Mouse (Mus musculus) heart, postnatal 0 days (tissue): ENCODE results near the gene Unc119. TPM values are rescaled to one million over a fixed set of nuclear protein-coding genes. Genes with fewer than 3 reads are reported as not detected.

Source experiments
- ATAC-seq: fragments of 200-750 bp; cut with Nextera tagmentation; 2 replicates; pipeline ENCODE4 v1.8.0; 2017; ENCODE audit warnings: low read depth, moderate number of reproducible peaks, moderate library complexity; ENCODE audit not compliant: insufficient read depth
- DNase-seq: peaks from one replicate; pipeline ENCODE4 v3.0.0-alpha.2; 2016; ENCODE audit warnings: low spot score
- H3K27ac ChIP-seq: fragments of 300-500 bp; sonication (generic); 2 replicates; pipeline ENCODE4 v1.5.1; 2014; ENCODE audit warnings: low read depth, mild to moderate bottlenecking
- H3K27me3 ChIP-seq: fragments of 300-500 bp; sonication (generic); 2 replicates; pipeline ENCODE4 v1.6.1; 2014; ENCODE audit warnings: low read length, mixed read lengths; ENCODE audit not compliant: control insufficient read depth, insufficient read depth
- H3K36me3 ChIP-seq: fragments of 300-500 bp; sonication (generic); replicated peaks from 2 replicates; pipeline ENCODE4 v1.6.1; 2014; ENCODE audit warnings: low read length, mixed read lengths; ENCODE audit not compliant: control insufficient read depth, insufficient read depth
- H3K4me1 ChIP-seq: fragments of 300-500 bp; sonication (generic); 2 replicates; pipeline ENCODE4 v1.6.1; 2014; ENCODE audit warnings: antibody characterized with exemption; ENCODE audit not compliant: control insufficient read depth, insufficient read depth
- H3K4me2 ChIP-seq: fragments of 300-500 bp; sonication (generic); 2 replicates; pipeline ENCODE4 v1.6.1; 2014; ENCODE audit warnings: low read depth, mild to moderate bottlenecking, low read length, moderate library complexity
- H3K4me3 ChIP-seq: fragments of 300-500 bp; sonication (generic); 2 replicates; pipeline ENCODE4 v1.5.1; 2014; ENCODE audit warnings: low read depth, low read length
- H3K9ac ChIP-seq: fragments of 300-500 bp; sonication (generic); replicated peaks from 2 replicates; pipeline ENCODE4 v1.6.1; 2014; ENCODE audit warnings: low read depth, low read length, mixed read lengths
- H3K9me3 ChIP-seq: fragments of 300-500 bp; sonication (generic); replicated peaks from 2 replicates; pipeline ENCODE4 v1.6.1; 2016; ENCODE audit warnings: low read length; ENCODE audit not compliant: control insufficient read depth
- CTCF ChIP-seq: IDR thresholded peaks from 2 replicates; pipeline ENCODE4 v1.5.1; 2016; ENCODE audit warnings: antibody characterized with exemption, control low read depth, low read depth
- EP300 ChIP-seq: IDR thresholded peaks from 2 replicates; pipeline ENCODE4 v1.6.1; 2016; ENCODE audit warnings: antibody characterized with exemption, low read depth
- WGBS: fragments of 180-500 bp; shearing (Covaris S2); extraction: QIAGEN DNeasy Blood & Tissue Kit; methylation state at CpG from one replicate; pipeline ENCODE4 v1.1.7; 2014; 5-methylcytosine and 5-hydroxymethylcytosine counted together
- polyA plus RNA-seq: library from polyadenylated mRNA; unstranded; fragments of >200 nt; fragmentation: Nextera tagmentation; extraction: Ambion mirVana; gene quantifications from 2 replicates; pipeline ENCODE4 v1.2.1, GENCODE M21; 2015
- total RNA-seq: library from RNA; depleted of rRNA; stranded (reverse); fragments of >200 nt; gene quantifications from 2 replicates; pipeline ENCODE4 v1.2.3, GENCODE M21; 2014; ENCODE audit warnings: low replicate concordance

Unc119 gene
- total and polyA plus RNA-seq, 2 experiments from 2014 or later: 20.9 to 57.3 TPM

- H3K9me3 ChIP-seq: no peaks in the 10 kb centered on the region
- H3K4me1 ChIP-seq: peaks cover 27% of the 10 kb centered on the region
- H3K27me3 ChIP-seq: no peaks in the 10 kb centered on the region
- no peak overlapping the region for H3K27ac ChIP-seq
- DNase-seq: no peak
- peaks cover 21% of the 10 kb centered on the region for H3K36me3 ChIP-seq
- H3K4me3 ChIP-seq: no peak overlapping the region
- no peak for ATAC-seq
- H3K9ac ChIP-seq: no peak overlapping the region
- TF ChIP-seq EP300: no peak
- TF ChIP-seq CTCF: no peak
- no peak overlapping the region; the same call in 1 of the 2 replicates for H3K4me2 ChIP-seq
- WGBS: 72% methylated on average over 15 of the region's 15 CpGs
Observed at GRCm38 (mm10) chr11:78324000-78324785, 19.1 kb upstream of the Unc119 start.

GRCm38 (mm10) chr11:78324965-78325364, 18.3 kb upstream of the Unc119 start:
- Histone ChIP-seq H3K27me3 (no peaks in the 10 kb centered on the region), H3K9ac (no peak overlapping the region), H3K4me1 (peaks cover 28% of the 10 kb centered on the region), H3K4me3 (no peak overlapping the region), H3K27ac (no peak overlapping the region), H3K36me3 (peaks cover 16% of the 10 kb centered on the region; the same call in 1 of the 2 replicates), H3K9me3 (no peaks in the 10 kb centered on the region), H3K4me2 (no peak overlapping the region)
- DNase-seq: no peak
- 91% methylated on average over 12 of the region's 12 CpGs for WGBS
- ATAC-seq: no peak
- no peak for TF ChIP-seq EP300
- no peak for TF ChIP-seq CTCF

- Histone ChIP-seq H3K9me3 (no peaks in the 10 kb centered on the region), H3K27ac (no peak overlapping the region), H3K4me3 (no peak overlapping the region), H3K9ac (no peak overlapping the region), H3K4me1 (peaks cover 28% of the 10 kb centered on the region), H3K36me3 (no peaks in the 10 kb centered on the region), H3K27me3 (no peaks in the 10 kb centered on the region), H3K4me2 (no peak overlapping the region)
- TF ChIP-seq EP300 (no peak), CTCF (no peak)
- DNase-seq (no peak), ATAC-seq (no peak)
- 92% methylated on average over 4 of the region's 4 CpGs for WGBS
Observed at GRCm38 (mm10) chr11:78327215-78327614, 16.1 kb upstream of the Unc119 start.

DNA sequence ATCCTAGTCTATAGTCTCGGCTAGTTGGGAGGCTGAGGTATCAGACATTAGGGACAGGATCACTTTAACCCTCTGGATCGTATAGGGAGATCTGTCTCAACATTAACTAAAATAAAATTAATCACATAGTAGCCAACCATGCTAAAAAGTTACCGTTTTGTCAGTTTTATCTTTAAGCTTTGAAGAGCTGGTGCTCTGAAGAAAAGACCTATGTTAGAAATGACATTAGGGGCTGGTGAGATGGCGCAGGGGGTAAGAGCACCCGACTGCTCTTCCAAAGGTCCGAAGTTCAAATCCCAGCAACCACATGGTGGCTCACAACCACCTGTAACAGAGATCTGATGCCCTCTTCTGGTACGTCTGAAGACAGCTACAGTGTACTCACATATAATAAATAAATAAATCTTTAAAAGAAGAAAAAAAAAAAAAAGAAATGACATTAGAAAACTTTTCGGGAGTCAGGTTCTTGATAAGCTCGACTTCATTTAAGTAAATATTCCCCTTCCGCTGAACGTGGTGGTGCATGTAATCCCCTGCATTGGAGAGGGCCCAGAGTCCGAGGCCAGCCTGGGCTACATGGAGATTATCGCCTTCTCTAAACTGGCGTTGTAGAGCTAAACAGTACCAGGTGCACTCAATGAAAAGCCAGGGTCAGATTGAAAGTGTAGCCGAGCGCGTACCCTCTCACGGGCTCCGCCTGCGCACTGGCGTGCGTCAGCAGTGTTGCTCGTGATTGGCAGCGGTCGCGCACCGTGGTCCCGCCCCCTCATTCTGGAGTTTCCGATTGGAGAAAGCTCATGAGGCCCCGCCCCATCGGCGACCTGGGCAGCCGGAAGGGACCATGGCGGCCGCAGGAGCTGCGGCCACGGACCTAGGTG, 15.4 kb upstream of the Unc119 start, which contains the start of gene Pigs:
Gene Pigs, plus strand, starts transcription at position 782 of the 878 bp plus-strand sequence.
- H3K4me2 ChIP-seq: peak within 1 kb of the TSS; percentile 95
- ATAC-seq: peak; percentile 99
- no peaks in the 10 kb centered on the region for H3K27me3 ChIP-seq
- H3K9me3 ChIP-seq: no peaks in the 10 kb centered on the region
- peak within 1 kb of the TSS; percentile 91 for H3K4me3 ChIP-seq
- 10% methylated on average over 37 of the region's 37 CpGs for WGBS
- H3K4me1 ChIP-seq: peaks cover 22% of the 10 kb centered on the region
- no peak; the same call in 1 of the 2 replicates for TF ChIP-seq CTCF
- no peak for TF ChIP-seq EP300
- no peaks in the 10 kb centered on the region for H3K36me3 ChIP-seq
- DNase-seq: peak; percentile 95
- peak within 1 kb of the TSS; percentile 49; the same call in 1 of the 2 replicates for H3K27ac ChIP-seq
- peak within 1 kb of the TSS; percentile 86 for H3K9ac ChIP-seq

- no peaks in the 10 kb centered on the region for H3K27me3 ChIP-seq
- no peak overlapping the region for H3K27ac ChIP-seq
- ATAC-seq (peak; percentile 50), DNase-seq (no peak)
- H3K36me3 ChIP-seq: 0 out of 2 replicates have a peak, but pooled peaks cover 3% of the 10 kb centered on the region
- peaks cover 14% of the 10 kb centered on the region; the same call in 1 of the 2 replicates for H3K4me1 ChIP-seq
- H3K9me3 ChIP-seq: no peaks in the 10 kb centered on the region
- H3K4me3 ChIP-seq: peak overlapping the region; percentile 91
- TF ChIP-seq EP300 (no peak), CTCF (no peak)
- under 1% methylated on average over 31 of the region's 41 CpGs for WGBS
- peak overlapping the region; percentile 86 for H3K9ac ChIP-seq
- H3K4me2 ChIP-seq: peak overlapping the region; percentile 95
Observed at GRCm38 (mm10) chr11:78328512-78329056, 14.7 kb upstream of the Unc119 start.
